Mouse (Mus musculus) E14TG2a.4 (cell line): Measurements from ENCODE around the gene Olfr734.

Experiments used
- CTCF ChIP-seq: conservative IDR thresholded peaks from 2 replicates; pipeline ENCODE4 v1.5.1; 2014; ENCODE audit warnings: low read length
- NANOG ChIP-seq: IDR thresholded peaks from 2 replicates; pipeline ENCODE4 v1.6.1; 2014; ENCODE audit warnings: borderline replicate concordance, low read length, mixed read lengths
- POU5F1 ChIP-seq: IDR thresholded peaks from 2 replicates; pipeline ENCODE4 v1.6.1; 2014; ENCODE audit warnings: low read length, borderline replicate concordance

GRCm38 (mm10) chr14:50360480-50360879 is 33.9 kb upstream of the Olfr734 start:
- TF ChIP-seq CTCF (no peak), POU5F1 (no peak), NANOG (no peak)
